Mouse (Mus musculus): ENCODE data around the gene Gm38394. TPM values are rescaled to one million over a fixed set of nuclear protein-coding genes. Genes with fewer than 3 reads are reported as not detected.
"Not testable (repeated sequence)": the region's sequence is repeated elsewhere in the genome, so short reads cannot be mapped to it uniquely, and the experiment has no call there.

Gene Gm38394
- total RNA-seq (2017), result 12.5 and 13.7 TPM in 2 replicates

- ATAC-seq (replicated peaks; ENCODE audit: low read depth, poor library complexity, severe bottlenecking), result peak; percentile 99
Observed at GRCm38 (mm10) chr1:133661203-133661933, at the start of gene Gm38394. Gene Gm38394, minus strand, starts transcription at chr1:133661318.

- ATAC-seq (replicated peaks; ENCODE audit: low read depth, poor library complexity, severe bottlenecking), result peak; percentile 54
Observed at GRCm38 (mm10) chr1:133710895-133711294, 49.8 kb upstream of the Gm38394 start.

- no peak for ATAC-seq (replicated peaks; ENCODE audit: low read depth, poor library complexity, severe bottlenecking)
Observed at GRCm38 (mm10) chr1:133709292-133709691, 48.2 kb upstream of the Gm38394 start.

GRCm38 (mm10) chr1:133701824-133702223 is 40.7 kb upstream of the Gm38394 start:
- not testable (repeated sequence) for ATAC-seq (replicated peaks; ENCODE audit: low read depth, poor library complexity, severe bottlenecking)

GRCm38 (mm10) chr1:133697935-133698620 is 37.0 kb upstream of the Gm38394 start:
- no peak for ATAC-seq (replicated peaks; ENCODE audit: low read depth, poor library complexity, severe bottlenecking)

- ATAC-seq (replicated peaks; ENCODE audit: low read depth, poor library complexity, severe bottlenecking), result no peak
Observed at GRCm38 (mm10) chr1:133695901-133696300, 34.8 kb upstream of the Gm38394 start.

GRCm38 (mm10) chr1:133694876-133695275 is 33.8 kb upstream of the Gm38394 start:
- ATAC-seq (replicated peaks; ENCODE audit: low read depth, poor library complexity, severe bottlenecking), result peak; percentile 80

- no peak for ATAC-seq (replicated peaks; ENCODE audit: low read depth, poor library complexity, severe bottlenecking)
Observed at GRCm38 (mm10) chr1:133694301-133694700, 33.2 kb upstream of the Gm38394 start.

GRCm38 (mm10) chr1:133693536-133694114 is 32.5 kb upstream of the Gm38394 start:
- ATAC-seq (replicated peaks; ENCODE audit: low read depth, poor library complexity, severe bottlenecking), result no peak

- ATAC-seq (replicated peaks; ENCODE audit: low read depth, poor library complexity, severe bottlenecking), result no peak
Observed at GRCm38 (mm10) chr1:133692195-133692594, 31.1 kb upstream of the Gm38394 start.

GRCm38 (mm10) chr1:133691046-133691445 is 29.9 kb upstream of the Gm38394 start:
- ATAC-seq (replicated peaks; ENCODE audit: low read depth, poor library complexity, severe bottlenecking), result no peak

GRCm38 (mm10) chr1:133689897-133690296 is 28.8 kb upstream of the Gm38394 start, which contains the start of gene Lax1:
Gene Lax1, minus strand, starts transcription at chr1:133690108.
- peak; percentile 64 for ATAC-seq (replicated peaks; ENCODE audit: low read depth, poor library complexity, severe bottlenecking)

- no peak for ATAC-seq (replicated peaks; ENCODE audit: low read depth, poor library complexity, severe bottlenecking)
Observed at GRCm38 (mm10) chr1:133688301-133688700, 27.2 kb upstream of the Gm38394 start.

GRCm38 (mm10) chr1:133685749-133686519 is 24.8 kb upstream of the Gm38394 start:
- ATAC-seq (replicated peaks; ENCODE audit: low read depth, poor library complexity, severe bottlenecking), result peak; percentile 51

- no peak for ATAC-seq (replicated peaks; ENCODE audit: low read depth, poor library complexity, severe bottlenecking)
Observed at GRCm38 (mm10) chr1:133671801-133672200, 10.7 kb upstream of the Gm38394 start.

GRCm38 (mm10) chr1:133671266-133671665 is 10.1 kb upstream of the Gm38394 start:
- ATAC-seq (replicated peaks; ENCODE audit: low read depth, poor library complexity, severe bottlenecking), result no peak

- ATAC-seq (replicated peaks; ENCODE audit: low read depth, poor library complexity, severe bottlenecking), result no peak
Observed at GRCm38 (mm10) chr1:133670776-133671175, 9.7 kb upstream of the Gm38394 start.

- ATAC-seq (replicated peaks; ENCODE audit: low read depth, poor library complexity, severe bottlenecking), result no peak
Observed at GRCm38 (mm10) chr1:133670190-133670589, 9.1 kb upstream of the Gm38394 start.

GRCm38 (mm10) chr1:133668618-133669017 is 7.5 kb upstream of the Gm38394 start:
- no peak for ATAC-seq (replicated peaks; ENCODE audit: low read depth, poor library complexity, severe bottlenecking)

- no peak for ATAC-seq (replicated peaks; ENCODE audit: low read depth, poor library complexity, severe bottlenecking)
Observed at GRCm38 (mm10) chr1:133667721-133668120, 6.6 kb upstream of the Gm38394 start.
